Mouse (Mus musculus) G1E (cell line): ENCODE data around the gene Emb.

Experiments
- GATA1 ChIP-seq: IDR thresholded peaks from 2 replicates; pipeline ENCODE4 v1.6.1; 2012; ENCODE audit warnings: borderline replicate concordance, low read length, inconsistent platforms, mixed read lengths
- GATA2 ChIP-seq: IDR thresholded peaks from 2 replicates; pipeline ENCODE4 v1.6.1; 2012; ENCODE audit warnings: low read depth, low read length, inconsistent platforms, borderline replicate concordance

DNA sequence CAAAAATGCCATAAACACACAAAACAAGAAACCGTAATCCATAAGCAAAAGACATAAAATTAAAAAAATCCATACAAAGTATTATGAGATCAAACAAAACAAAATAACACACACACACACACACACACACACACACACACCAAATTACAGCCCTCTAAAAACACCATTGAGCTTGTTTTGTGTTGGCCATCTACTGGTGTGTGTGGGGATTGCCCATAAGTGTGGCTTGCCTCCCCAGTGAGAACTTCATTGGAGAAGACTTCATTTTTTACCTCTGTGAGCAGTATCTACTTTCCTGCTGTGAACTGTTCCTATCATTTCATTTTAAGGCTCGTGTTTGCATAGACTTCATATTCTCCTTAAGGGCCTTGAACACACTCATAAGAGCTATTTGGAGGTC lies 78.6 kb downstream of the Emb start:
- no peak for TF ChIP-seq GATA2
- no peak for TF ChIP-seq GATA1
